Mouse (Mus musculus) thymus, adult 18-20 months (tissue): ENCODE measurements around the gene Slc35d3.

Source experiments
- DNase-seq, 2 experiments: peaks; one replicate each; pipeline ENCODE4 v3.0.0; 2022; ENCODE audit warnings: mixed read lengths in 2 of 2

Slc35d3 gene

GRCm38 (mm10) chr10:19850998-19851691, at the start of gene Slc35d3:
Gene Slc35d3, minus strand, starts transcription at chr10:19851459.
- DNase-seq, result peak; percentile 27 to 43

DNA sequence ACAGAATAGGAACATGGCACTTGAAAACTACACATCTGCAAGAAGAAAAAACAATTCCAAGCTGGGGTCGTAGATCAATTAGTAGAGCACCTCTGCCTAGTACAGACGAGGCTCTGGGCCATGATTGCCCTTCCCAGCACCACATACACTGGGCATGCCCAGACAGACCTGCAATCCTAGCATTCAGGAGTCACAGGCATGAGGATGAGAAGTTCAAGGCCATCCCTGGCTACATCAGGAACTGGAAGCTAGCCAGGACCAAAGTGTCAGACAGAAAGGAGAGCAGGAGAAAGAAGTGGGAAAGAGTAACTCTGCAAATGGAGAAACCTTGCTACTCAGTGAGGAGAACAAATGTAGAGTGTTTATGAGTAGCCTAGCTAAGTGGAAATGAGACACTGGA, 48.9 kb upstream of the Slc35d3 start:
- DNase-seq, result no peak

DNA sequence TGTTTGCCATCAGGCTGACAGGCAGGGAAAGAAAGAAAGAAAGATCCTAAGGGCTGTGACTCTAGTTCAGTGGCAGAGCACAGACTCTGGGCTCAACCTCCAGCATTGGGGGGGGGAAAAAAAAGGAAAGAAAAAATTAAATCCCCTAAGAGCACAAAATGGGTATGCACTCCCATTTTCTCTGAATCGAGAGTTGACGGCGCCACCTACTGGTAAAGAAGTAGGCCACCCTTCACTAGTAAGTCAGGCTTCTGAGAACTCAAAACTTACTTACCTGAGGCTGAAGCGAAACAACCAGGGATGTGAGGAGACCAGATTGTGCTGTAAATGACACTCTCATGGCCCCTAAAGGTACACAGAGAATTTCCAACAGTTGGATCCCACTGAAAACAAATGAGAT, 42.7 kb upstream of the Slc35d3 start:
- DNase-seq, result peak in 1 of 2 experiments; percentile 7

DNA sequence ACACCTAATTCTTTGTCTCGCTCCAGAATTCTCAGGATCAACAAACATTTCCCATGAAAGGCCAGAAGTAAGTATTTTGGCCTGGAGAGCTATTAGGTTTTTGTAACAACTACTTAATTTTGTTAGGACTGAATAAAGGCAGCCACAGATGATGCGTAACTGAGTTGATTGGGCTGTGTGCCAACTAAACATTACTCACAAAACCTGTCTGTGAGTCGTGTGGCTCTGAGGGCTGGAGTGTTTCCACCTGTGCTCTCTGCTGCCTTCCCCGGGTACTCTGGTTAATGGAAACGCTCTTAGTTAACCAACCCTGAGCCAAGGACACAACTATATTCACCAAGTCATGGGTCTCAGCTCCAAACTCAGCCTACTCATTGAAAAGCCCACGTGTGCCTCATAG, 41.9 kb upstream of the Slc35d3 start:
- DNase-seq, result no peak

GRCm38 (mm10) chr10:19891686-19892085, 40.4 kb upstream of the Slc35d3 start:
- no peak for DNase-seq

GRCm38 (mm10) chr10:19889908-19890307, 38.6 kb upstream of the Slc35d3 start:
- no peak for DNase-seq

GRCm38 (mm10) chr10:19886249-19886648, 35.0 kb upstream of the Slc35d3 start:
- no peak for DNase-seq

GRCm38 (mm10) chr10:19884409-19884808, 33.1 kb upstream of the Slc35d3 start:
- no peak for DNase-seq

- DNase-seq, result no peak
These were observed 29.2 kb upstream of the Slc35d3 start for GRCm38 (mm10) chr10:19880437-19880836.

GRCm38 (mm10) chr10:19879161-19879560, 27.9 kb upstream of the Slc35d3 start:
- DNase-seq, result no peak

DNA sequence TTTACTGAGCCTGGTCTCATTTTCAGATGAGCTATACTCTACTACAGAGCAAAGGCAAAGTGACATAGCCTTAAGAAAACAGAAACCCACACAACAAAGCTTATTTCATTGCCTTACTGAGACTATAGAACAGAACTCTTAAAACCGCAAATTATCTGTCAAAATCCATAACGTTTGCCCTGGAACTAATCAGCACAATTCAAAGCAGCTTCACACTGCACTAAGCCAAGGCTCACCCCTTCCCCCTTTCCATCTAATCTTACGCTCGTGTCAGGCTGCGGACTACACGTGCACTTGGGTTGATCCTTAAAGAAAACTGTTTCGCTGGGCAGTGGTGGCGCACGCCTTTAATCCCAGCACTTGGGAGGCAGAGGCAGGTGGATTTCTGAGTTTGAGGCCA, 26.4 kb upstream of the Slc35d3 start:
- no peak for DNase-seq

DNA sequence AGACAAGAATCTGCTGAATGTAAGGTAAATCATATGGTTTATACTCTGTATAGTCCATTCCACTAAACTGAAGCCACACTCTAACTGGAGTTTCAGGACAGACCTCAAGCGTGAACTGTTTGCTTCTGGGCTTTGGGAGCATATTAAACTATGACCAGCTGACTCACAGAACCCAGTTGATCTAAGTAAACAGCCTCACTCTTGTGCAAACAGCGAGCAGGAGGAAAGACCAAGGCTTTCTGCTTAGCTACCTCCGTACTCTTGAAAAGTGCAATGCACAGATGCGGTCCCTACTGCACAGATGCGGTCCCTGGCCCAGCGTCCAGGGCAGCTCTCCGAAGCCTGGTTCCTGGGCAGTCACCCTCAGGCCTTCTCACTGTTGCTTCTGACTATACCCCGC, 26.0 kb upstream of the Slc35d3 start:
- DNase-seq, result no peak

GRCm38 (mm10) chr10:19876669-19877068, 25.4 kb upstream of the Slc35d3 start:
- no peak for DNase-seq

GRCm38 (mm10) chr10:19875346-19875745, 24.1 kb upstream of the Slc35d3 start:
- DNase-seq, result no peak

DNA sequence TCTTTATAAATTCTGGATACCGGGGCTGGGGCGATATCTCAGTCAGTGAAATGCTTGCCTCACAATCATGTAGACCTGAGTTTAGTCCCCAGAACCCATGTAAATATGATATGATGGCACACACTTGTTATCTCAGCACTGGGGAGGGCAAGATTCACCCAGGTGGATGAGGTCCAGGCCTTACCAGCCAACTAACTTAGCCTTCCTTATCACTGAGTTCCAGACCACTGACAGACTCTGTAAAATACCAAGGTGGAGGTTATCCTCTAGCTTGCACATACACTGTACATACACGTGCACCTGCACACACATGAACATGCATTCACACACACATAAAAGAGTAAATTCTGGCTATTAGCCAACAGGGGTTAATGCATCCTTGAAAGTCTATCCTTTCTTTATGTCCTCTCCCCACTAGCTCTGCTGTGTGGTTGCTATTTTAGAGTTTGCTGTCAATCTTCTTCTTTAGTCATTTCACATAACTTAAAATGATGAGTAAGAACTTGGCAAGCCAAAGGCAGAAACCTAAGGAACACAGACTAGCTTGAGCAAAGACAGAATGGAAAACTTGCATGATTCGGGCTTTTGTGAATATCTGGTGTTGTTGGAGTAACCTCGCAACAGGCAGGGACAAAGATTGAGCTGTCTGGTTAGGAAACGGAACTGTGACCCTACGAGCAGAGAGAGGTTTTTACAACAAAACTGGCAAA, 4.5 kb upstream of the Slc35d3 start:
- no peak for DNase-seq

DNA sequence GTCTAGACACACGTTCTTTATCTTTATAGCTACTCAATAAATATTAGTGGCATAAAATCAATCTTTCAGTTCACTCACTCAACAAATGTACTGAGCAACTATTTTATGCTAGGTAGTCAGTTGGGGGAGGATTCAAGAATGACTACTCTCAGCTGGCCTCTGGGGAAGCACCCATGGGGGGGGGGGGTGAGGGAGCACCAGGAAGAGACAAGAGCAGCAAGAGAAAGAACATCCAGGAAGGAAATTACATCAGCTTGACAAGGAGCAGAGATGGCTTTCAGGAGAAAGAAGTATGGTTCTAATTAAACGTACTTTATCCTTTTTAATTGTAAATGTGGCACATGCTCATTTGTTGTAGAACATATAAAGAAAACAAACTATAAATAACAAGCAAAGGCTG, 2.4 kb upstream of the Slc35d3 start:
- DNase-seq, result no peak

DNA sequence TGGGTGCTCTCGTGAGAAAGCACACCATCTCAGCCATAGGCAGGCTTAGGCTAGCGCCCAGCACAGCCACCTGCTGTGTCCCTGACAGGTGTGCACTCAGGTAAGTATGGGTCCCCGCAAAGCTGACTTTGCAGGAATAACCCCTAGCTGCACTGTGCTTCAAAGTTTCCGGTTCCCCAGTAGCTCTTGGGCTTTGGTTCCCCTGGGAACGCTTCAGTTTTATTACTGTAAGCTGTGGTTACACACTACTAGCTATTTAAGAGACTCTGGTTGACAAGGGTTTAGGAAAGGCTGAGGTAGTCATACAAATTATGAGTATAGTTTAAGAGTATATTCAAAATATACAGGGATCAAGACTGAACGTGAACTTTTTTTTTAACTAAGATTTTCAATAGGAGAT, 1.5 kb upstream of the Slc35d3 start:
- no peak for DNase-seq

- DNase-seq, result peak in 1 of 2 experiments; percentile 6
These were observed 688 bp downstream of the Slc35d3 start for GRCm38 (mm10) chr10:19850544-19850997.

- DNase-seq, result peak in 1 of 2 experiments; percentile 7
These were observed 1.4 kb downstream of the Slc35d3 start for GRCm38 (mm10) chr10:19849771-19850365.

GRCm38 (mm10) chr10:19848928-19849770, 2.1 kb downstream of the Slc35d3 start:
- no peak for DNase-seq

DNA sequence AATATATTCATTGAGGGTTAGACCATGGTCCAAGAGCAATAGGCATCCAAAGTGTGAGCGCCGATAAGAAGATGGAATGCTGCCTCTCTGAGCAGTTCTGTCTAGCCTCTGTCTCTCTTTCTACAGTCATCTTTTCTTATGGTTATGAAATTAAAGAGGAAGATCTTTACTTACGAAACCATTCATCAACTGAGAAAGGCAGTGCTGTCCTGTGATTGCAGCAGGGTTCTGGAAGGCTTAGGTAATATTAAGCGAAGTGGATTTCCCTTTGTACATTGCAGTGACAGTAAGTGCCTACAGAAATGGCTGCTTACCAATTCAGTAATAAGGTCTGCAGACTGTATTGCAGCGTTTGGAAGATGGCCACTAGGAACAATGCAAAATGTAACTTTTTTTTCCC, 11.4 kb downstream of the Slc35d3 start:
- no peak for DNase-seq

GRCm38 (mm10) chr10:19835887-19836710, 15.2 kb downstream of the Slc35d3 start:
- DNase-seq, result no peak
